Mouse (Mus musculus) spleen, postnatal 36 days (tissue): ENCODE measurements around the gene Lta.

Experiments
- DNase-seq, 2 experiments: peaks; one replicate each; pipeline ENCODE4 v3.0.0; 2022; ENCODE audit warnings: low spot score in 2 of 2, mixed read lengths in 1 of 2

Lta gene

DNA sequence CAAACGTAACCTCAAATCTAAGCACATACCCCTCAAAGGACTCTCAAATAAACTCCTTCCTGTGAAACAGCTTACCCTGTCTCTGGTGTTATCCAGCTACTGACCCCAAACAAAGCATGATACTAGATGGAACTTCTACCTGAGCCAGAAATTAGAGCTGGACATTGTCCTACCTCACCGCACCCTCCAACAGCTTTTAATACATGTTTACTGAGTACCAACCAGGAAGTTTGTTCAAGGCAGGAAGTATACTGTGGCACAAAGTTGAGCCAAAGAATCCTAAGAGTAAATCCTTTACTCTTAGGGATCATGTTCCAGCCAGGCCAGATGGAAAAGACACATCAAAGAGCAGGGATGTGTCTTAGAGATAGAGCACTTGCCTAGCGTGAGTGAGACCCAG, 5.4 kb upstream of the Lta start:
- DNase-seq: no peak

DNA sequence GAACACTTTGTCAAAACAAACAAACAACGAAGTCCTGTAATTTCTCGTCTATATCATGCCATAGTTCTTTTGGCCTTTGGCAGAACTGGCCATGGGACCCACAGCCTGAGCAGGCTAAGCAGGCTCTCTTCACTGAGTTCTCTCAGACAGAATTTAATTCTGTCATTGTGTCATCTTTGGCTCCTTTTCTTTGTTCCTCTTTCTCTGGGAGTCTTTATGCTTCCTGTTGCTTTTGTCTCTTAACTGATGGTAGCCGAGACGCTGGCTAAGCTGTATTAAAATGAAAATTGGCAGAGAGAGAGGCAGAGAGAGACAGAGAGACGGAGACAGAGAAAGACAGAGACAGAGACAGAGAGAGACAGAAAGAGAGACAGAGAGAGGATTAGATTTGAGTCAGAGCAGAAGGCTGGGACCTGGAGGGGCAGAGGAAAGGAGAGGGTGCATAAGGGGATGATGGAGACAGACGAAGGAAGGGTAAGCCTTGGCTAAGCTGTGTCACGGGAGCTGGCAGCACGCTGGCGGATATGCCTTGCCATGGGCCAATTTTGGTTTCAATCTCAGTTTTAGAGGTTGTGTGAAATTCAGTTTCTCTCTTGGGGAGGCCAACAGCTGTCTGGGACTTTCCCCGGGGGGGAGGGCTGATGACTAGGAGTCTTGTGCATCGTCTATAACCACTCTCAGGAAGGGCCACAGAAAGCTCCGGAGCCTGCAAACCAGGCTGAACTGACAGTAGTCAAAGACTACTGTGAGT, 4.8 kb upstream of the Lta start:
- peak; percentile 86 to 89 for DNase-seq

DNA sequence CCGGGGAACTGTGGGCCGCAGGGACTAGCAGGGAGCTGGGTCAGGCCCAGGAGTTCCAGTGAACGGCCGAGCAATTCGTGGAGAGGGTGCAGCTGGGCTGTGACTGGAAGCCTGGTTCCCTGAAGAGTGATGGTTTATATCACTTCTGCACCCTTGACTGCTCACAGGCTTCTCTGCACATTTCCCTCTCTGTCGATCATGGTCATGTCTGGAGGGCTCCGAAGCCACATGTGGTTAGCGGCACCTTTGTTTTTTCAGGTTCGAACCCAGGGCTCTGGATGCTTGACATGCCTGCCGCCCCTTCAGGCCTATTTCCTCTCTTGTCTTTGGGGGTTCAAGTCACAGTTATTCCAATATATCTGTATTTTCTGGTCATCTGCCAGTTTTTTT, 224 bp upstream of the Lta start:
- DNase-seq: peak; percentile 58 to 67

DNA sequence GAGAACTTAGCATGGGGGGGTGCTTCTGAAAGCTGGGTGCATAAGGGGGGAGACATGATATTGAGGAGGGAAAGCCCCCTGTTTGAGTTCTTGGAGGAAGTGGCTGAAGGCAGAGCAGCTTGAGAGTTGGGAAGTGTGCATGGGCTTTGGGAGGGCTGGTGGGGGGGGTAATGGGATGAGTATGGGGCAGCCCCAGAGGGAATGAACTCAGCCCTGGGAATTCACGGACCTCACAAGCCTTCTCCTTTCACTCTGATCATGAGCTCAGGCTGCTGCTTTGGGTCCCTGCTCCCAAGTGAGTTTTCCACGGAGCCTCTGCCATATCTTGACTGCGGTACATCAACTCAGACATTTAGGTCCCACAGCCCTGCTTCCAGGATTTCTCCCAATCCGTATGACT, 2.7 kb downstream of the Lta start:
- no peak for DNase-seq

DNA sequence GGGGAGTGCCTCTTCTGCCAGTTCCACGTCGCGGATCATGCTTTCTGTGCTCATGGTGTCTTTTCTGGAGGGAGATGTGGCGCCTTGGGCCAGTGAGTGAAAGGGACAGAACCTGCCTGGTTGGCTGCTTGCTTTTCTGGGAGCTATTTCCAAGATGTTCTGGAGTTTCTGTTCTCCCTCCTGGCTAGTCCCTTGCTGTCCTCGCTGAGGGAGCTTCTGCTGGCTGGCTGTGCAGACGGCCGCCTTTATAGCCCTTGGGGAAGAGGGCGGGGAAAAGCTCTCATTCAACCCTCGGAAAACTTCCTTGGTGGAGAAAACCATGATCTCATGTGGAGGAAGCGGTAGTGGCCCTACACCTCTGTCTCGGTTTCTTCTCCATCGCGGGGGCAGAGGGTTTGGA, 3.4 kb downstream of the Lta start, which contains the start of gene Tnf:
Gene Tnf, minus strand, starts transcription at position 221 of the 400 bp plus-strand sequence.
- DNase-seq: peak; percentile 78 to 81

DNA sequence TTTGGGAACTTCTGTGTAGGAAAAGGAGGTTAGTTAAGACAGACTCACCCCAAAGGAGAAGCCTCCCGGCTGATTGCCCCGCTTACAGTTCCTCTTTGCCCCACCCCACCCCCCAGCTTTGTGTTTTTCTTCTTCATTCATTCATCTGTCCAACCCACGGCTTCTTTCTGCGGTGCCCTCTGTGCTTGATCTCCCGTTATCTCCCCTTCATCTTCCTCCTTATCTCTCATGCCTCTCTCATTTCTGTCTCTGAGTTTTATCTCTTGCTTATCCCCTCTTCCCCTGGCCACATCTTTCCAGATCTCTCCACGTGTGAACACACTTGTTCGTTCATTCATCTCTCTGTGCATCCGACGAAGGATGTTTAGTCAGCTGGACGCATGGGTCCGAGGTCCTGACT, 4.0 kb downstream of the Lta start:
- peak; percentile 56 to 64 for DNase-seq

DNA sequence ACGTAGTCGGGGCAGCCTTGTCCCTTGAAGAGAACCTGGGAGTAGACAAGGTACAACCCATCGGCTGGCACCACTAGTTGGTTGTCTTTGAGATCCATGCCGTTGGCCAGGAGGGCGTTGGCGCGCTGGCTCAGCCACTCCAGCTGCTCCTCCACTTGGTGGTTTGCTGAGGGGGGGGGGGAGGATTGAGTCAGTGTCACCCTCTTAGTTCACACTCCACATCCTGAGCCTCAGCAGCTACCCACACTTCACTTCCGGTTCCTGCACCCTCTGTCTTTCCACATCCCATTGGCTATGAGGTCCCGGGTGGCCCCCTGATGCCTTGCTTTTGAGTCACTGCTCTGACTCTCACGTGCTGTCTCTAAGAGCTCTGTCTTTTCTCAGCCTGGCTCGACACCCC, 4.8 kb downstream of the Lta start:
- peak; percentile 77 to 82 for DNase-seq

DNA sequence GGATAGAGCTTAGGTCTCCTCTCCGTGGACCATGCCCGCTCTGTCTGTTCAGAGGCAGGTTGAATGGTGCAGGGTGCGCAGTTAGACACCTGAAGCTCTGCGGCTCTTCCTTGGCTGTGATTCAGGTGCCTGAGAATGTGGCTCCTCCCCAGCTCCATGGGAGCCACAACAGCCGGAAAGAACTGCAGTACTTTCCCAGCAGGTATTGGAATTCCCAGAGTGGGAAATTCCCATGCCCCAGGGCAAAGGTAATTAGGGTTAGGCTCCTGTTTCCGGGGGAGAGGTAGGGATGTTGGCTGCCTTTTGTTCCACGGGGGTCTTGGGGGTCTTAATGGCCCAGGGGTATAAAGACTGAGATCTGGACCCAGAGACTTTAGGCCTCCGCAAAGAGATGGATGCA, 6.2 kb downstream of the Lta start:
- DNase-seq: no peak

DNA sequence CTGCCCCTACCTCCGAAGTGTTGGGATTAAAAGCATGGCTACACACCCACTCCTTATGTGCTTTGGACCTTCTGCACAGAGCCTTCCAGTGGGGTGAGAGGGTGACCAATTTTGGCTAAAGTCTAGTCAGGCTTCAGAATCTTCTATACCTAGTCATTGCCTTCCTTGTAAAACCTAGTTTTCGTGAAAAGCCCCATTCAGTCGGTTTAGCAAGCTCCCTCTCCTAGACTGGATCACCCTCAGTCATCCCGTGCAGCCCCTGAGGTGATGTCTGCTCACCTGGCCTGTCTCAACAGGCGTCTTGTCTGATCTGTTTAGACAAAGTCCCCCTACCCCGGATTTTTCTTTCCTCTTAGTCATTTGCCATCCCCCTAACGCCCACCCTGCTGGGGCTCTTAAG, 7.1 kb downstream of the Lta start:
- DNase-seq: no peak

DNA sequence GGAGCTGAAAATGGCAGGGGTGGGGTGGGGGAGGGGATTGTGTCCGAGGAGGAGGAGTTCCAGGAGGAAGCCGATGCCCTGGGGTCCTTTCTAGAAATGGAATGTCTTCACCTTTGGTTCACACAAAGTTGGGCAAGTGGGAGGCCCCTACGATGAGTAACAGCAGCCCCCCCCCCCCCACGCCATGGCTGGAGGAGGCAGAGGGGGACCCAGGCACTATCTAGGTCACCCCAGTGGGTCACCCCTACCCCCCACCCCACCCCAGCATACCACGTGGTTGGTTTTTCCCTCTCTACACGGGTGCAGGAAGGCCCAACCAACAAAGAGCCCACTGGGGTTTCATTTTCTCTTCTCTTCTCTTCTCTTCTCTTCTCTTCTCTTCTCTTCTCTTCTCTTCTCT, 8.0 kb downstream of the Lta start:
- DNase-seq: no peak

DNA sequence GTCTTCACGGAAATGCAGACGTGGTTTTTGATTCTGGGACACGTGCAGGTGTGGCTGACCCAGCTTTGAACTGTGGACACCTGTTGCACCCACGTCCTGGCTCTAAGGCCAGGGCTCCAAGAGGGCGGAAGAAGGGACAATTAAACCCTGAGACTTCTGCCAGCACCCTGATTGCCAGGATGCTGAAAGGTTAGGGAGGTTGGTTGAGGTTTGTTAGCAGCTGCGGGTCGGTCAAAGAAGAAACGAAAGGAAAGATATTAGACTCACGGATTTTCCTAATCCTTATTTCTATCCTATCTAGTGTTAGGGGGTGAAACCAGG, 8.9 kb downstream of the Lta start:
- no peak for DNase-seq

DNA sequence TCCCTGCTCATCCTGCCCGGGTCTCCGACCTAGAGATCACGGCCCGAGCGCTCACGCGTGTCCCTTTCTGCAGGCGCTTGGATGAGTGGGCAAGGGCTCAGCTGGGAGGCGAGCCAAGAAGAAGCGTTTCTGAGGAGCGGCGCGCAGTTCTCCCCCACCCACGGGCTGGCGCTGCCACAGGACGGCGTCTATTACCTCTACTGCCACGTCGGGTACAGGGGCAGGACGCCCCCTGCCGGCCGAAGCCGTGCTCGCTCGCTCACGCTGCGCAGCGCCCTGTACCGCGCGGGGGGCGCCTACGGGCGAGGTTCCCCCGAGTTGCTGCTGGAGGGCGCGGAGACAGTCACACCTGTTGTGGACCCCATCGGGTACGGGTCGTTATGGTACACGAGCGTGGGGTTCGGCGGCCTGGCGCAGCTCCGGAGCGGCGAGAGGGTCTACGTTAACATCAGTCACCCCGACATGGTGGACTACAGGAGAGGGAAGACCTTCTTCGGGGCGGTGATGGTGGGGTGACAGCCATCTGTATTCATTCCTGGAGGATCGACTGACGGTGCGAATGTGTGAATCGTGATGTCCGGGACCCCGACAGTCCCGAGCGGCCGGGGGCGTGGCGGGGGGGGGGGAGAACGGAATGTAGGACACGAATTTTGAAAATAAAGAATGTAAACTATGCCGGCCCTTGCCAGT, 9.4 kb downstream of the Lta start:
- peak; percentile 88 for DNase-seq

DNA sequence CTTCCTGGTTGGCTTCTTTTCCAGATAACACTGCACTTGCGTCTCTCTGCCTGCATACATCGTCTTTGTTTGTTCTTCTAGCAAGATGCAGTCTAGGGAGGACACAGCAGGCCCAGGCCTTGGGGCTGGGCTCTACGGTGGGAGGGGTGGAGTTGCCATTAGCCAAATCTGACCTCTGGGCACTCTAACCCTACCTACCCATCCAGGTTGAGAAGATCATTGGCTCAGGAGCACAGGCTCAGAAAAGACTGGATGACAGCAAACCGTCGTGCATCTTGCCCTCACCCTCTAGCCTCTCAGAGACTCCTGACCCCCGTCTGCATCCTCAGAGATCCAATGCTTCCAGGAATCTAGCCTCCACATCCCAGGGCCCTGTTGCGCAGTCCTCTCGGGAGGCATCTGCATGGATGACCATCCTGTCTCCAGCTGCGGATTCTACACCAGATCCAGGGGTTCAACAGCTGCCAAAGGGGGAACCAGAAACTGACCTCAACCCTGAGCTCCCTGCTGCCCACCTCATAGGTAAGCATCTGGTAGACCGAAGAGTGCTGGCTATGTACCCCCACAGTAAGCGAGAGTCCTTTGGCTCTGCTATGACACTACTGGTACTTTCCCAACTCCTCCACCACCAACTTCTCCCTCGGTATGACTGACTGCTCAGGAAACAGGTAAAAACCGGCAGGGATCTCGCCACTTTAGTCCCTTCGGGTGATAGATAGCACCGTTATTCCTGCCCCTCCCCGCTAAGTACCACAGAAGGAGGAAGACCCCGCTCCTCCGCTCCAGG, 10.1 kb downstream of the Lta start:
- peak in 1 of 2 experiments; percentile 62 for DNase-seq

DNA sequence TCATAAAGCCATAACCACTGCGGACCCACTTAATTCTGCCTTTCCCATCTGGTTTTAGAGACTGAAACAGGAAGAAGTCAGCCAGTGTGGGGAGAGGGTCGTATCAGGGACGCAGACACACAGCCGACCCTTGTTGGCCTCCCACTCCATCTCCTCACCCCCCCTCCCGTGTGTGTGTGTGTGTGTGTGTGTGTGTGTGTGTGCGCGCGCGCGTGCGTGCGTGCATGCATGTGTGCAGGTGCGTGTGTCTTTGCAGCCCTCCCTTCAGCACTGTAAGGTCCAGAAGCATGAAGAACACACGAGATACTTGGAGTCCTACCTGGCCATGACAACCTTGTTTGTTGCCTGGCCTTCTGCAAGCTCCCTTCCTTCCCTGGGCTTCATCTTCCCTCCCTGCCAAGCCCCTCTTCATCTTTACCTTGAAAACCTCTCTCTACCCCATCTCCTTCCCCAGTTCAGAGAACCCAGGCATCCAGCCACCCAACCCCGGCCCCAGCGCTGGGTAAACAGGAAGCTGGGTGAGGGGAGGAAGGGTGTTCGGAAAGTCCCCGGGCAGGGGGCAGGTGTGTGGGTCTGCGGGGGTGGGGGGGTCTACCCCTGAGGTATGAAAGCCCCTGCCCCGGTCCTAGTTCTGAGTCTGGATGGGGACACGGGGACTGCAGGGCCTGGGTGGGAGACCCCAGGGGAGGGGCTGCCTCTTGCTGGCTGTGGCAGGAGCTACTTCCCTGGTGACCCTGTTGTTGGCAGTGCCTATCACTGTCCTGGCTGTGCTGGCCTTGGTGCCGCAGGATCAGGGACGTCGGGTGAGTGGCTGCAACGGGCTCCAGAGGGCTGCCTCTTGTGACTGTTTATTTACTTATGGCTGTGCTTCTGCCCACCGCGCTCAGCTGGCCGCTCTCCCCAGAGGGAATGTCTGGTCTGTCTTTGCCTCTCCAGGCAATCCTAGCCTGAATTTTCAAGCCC, 11.0 kb downstream of the Lta start, which contains the start of gene Ltb:
Gene Ltb, plus strand, starts transcription at position 559 of the 963 bp plus-strand sequence.
- DNase-seq: peak; percentile 93 to 94

DNA sequence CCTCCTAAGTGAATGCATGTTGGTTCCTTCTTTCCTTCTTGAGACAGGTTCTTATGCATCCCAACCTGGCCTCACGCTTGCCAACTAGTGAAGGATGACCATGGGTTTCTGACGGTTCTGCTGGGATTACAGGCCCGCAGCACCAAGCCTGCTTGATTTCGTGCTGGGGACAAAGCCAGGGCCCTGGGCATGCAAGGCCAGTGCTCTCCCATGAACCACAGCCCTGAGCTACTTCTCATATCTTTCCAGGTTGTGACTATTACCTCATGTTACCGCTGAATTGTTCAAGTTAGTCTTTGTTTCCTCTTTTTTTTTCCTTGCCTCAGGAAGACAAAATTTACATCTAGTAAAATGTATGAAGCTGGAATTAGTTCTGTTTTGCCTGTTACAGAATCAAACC, 12.2 kb downstream of the Lta start:
- no peak for DNase-seq

DNA sequence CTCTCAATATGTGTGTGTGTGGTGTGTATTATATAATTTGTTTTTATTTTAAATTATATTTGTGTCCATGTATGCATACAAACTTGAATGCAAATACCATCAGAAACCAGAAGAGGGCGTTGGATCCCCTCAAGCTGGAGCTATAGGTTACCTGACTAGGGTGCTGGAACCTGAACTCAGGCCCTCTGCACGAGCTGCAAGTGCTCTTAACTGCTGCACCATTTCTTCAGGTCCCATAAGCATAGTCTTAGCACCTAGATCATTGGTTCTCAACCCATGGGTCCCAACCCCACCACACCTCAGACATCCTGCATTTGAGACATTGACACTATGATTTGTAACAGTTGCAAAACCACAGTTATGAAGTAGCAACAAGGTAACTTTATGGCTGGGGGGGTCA, 13.4 kb downstream of the Lta start:
- no peak for DNase-seq

DNA sequence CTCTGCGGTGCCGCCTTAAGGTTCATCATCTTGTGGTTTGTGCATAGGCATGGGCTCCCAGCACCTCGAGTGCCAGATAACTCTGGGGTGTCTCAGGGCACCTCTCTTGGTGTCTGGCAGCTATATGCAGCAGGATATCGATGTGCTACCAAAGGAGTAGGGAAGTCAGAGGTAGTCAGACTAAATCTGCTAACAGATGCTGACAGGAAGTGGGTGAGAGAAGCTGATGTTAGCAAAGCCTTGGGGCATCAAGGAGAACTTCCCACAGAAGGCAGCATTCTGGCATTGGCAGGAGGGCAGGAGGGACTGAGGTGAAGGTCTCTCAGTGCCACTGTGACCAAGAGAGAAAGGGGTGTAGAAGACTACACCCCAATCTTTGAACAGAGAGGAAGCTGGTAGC, 15.1 kb downstream of the Lta start:
- peak; percentile 69 to 74 for DNase-seq

DNA sequence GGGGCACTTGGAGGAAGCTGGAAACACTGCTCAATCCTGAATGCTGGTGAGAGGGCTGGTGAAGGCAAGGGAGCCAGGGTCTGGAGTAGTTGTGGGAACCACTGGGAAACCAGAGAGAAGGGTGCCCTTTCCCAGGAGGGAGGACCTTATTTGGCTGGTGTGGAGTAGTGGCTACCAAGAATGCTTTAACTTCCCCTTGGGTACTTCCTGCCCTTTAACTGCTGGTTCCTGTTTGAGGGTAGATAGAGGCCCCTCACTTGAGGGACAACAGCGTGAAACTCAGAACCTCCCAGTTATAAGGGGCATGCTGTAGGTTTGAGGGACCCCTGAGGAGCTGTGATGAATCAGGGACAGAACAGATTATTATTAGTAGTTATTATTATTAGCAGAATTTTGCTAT, 16.0 kb downstream of the Lta start:
- DNase-seq: peak; percentile 65 to 76

DNA sequence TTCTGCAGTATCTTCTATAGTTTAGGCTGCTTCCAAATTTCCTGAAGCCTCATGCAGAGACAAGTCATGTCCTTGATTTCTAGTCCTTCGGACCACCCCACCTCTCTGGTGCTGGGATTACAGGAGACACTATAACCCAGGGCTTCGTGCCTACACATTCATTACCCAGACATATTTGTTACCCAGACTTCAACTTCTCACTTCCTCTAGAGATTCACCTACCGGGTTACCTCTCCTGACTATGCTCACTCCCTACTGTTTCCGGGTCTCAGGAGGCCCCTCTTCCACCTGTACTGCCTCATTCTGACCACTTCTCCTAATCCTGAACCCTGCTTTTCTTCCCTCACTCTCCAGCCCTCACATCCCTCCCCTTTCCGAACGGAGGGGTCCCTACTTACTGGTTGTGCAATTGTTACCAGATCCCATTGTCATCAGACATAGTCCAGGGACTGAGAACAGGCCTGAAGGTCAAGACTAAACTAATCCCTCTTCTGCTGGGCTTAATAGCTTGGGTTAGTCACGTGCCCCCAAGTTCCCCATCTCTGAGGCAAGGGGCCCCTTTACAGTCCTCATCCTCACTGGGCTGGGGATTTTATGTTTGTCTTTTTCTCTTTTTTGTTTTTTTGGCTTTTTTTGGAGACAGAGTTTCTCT, 17.1 kb downstream of the Lta start, which contains the start of gene Lst1:
Gene Lst1, minus strand, starts transcription at position 481 of the 652 bp plus-strand sequence.
- peak in 1 of 2 experiments; percentile 51 for DNase-seq

DNA sequence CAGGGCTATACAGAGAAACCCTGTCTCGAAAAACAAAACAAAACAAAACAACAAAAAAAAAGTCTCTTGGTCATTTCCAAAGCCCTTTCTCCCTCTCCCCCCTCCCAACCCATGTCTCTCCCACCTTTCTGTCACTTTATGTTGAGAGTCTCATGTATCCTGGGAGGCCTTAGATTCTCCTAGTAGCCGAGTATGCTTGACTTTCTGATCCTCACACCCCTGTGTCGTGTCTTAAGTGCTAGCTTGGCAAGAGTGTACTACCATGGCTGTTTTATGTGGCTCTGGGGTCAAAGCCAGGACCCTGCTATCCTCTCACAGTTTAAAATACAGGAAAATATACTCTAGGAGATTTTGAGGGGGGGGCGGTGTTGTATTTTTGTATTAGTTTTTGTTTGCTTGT, 17.8 kb downstream of the Lta start:
- no peak for DNase-seq

DNA sequence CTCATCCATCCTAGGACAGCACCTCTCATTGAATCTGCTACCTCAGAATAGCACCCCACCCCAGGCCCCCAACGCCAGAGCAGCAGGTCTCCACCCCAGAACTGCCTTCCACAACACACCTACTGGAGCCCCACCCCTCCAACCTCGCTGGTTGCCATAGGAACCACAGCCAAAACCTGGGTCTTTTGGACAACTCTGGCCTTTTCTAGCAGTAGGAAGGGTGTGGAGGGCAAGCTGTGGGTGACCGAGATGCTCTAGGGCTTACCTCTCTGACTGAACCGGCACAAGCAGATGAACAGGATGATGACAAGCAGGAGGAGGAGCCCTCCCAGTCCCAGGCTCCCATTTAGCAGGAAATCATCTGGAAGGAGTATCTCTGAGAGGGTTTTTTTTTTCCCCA, 18.5 kb downstream of the Lta start:
- peak; percentile 84 to 86 for DNase-seq
